In the genomic region with DNA sequence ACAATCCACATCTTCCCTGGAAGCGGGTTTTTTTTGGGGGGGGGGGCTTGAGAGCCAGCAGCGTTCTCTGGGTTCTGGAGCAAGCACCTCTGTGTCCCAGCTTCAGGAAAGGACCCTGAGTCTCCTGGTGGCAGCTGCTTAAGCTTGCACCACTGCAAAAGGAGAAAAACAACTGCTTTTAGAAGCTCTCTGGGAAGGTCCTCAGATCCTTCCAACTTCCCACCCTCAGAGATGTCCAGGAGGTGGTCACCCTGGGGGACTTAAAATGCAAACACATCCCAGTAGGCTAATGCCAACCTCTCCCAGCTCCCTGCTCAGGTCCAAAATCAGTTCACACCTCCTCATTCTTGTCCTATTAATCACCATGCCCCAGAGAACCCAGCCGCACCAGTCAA, we compare ENCODE assay signal across 15 mouse cellular contexts.
A peak's percentile ranks its signal among the peaks of the same experiment; 100 is the strongest.
DNase-seq lines count a peak whose midpoint lies in the region; ATAC-seq and TF ChIP-seq lines count a peak whose summit lies in the region.
"Had no signal": no experiment of that assay in that cellular context is flagged by ENCODE, and none has a peak within 500 bp of the region (broad histone marks: within the 10 kb centered on the region; RNA-seq: fewer than 3 reads in every experiment).

No protein-coding gene starts in this region.

- H3K36me3 ChIP-seq in intestine, embryonic 14.5 days (ENCODE audit: control insufficient read depth, insufficient read depth, low read length): no peaks in the 10 kb centered on the region
- H3K36me3 ChIP-seq in intestine, postnatal 0 days (ENCODE audit: control insufficient read depth, insufficient read depth): no peaks in the 10 kb centered on the region
- H3K36me3 ChIP-seq in neural tube, embryonic 11.5 days (ENCODE audit: control insufficient read depth, insufficient read depth, low read length): no peaks in the 10 kb centered on the region
- H3K36me3 ChIP-seq in limb, embryonic 10.5 days: no peaks in the 10 kb centered on the region
- H3K36me3 ChIP-seq in stomach, embryonic 16.5 days (ENCODE audit: control insufficient read depth, insufficient read depth, low read length): no peaks in the 10 kb centered on the region

- no peak for TF ChIP-seq CTCF in intestine, postnatal 0 days (IDR thresholded peaks at IDR 0.05; ENCODE audit: low read depth)

- no peaks in the 10 kb centered on the region; the same call in 1 of the 2 replicates for H3K27me3 ChIP-seq in intestine, embryonic 14.5 days (replicated peaks; ENCODE audit: control insufficient read depth, insufficient read depth, low read length)
- H3K27me3 ChIP-seq in intestine, postnatal 0 days (replicated peaks; ENCODE audit: control insufficient read depth, insufficient read depth, low read length): no peaks in the 10 kb centered on the region
- no peaks in the 10 kb centered on the region for H3K27me3 ChIP-seq in neural tube, embryonic 11.5 days (ENCODE audit: control insufficient read depth, insufficient read depth, low read length)
- H3K27me3 ChIP-seq in limb, embryonic 10.5 days (ENCODE audit: low read depth, poor library complexity, severe bottlenecking): 0 out of 2 replicates have a peak, but pooled peaks cover 4% of the 10 kb centered on the region
- no peaks in the 10 kb centered on the region for H3K27me3 ChIP-seq in stomach, embryonic 16.5 days (ENCODE audit: control insufficient read depth, insufficient read depth, low read length)

- no peak overlapping the region for H3K4me3 ChIP-seq in intestine, embryonic 14.5 days (ENCODE audit: low read depth, low read length)
- no peak overlapping the region for H3K4me3 ChIP-seq in intestine, postnatal 0 days (ENCODE audit: low read depth, low read length)
- no peak overlapping the region for H3K4me3 ChIP-seq in neural tube, embryonic 11.5 days (ENCODE audit: low read depth, low read length)
- H3K4me3 ChIP-seq in limb, embryonic 10.5 days: peak overlapping the region; percentile 24
- H3K4me3 ChIP-seq in stomach, embryonic 16.5 days (replicated peaks; ENCODE audit: low read length): no peak overlapping the region

- H3K27ac ChIP-seq in intestine, embryonic 14.5 days (ENCODE audit: low read depth): no peak overlapping the region
- no peak overlapping the region for H3K27ac ChIP-seq in intestine, postnatal 0 days (ENCODE audit: low read depth, low read length)
- 0 out of 2 replicates have a peak overlapping the region, but pooled peaks have one; percentile 14 for H3K27ac ChIP-seq in neural tube, embryonic 11.5 days (ENCODE audit: low read depth, low read length)
- H3K27ac ChIP-seq in limb, embryonic 10.5 days: peak overlapping the region; percentile 67
- H3K27ac ChIP-seq in stomach, embryonic 16.5 days (ENCODE audit: low read length): no peak overlapping the region

- H3K9me3 ChIP-seq in intestine, embryonic 14.5 days (ENCODE audit: control insufficient read depth, low read length): no peaks in the 10 kb centered on the region
- H3K9me3 ChIP-seq in intestine, postnatal 0 days (ENCODE audit: control insufficient read depth): no peaks in the 10 kb centered on the region
- no peaks in the 10 kb centered on the region for H3K9me3 ChIP-seq in neural tube, embryonic 11.5 days (ENCODE audit: control insufficient read depth, low read length)
- no peaks in the 10 kb centered on the region for H3K9me3 ChIP-seq in limb, embryonic 10.5 days (replicated peaks)
- no peaks in the 10 kb centered on the region for H3K9me3 ChIP-seq in stomach, embryonic 16.5 days (replicated peaks; ENCODE audit: control insufficient read depth, low read length)

- peak overlapping the region; percentile 25 for H3K4me2 ChIP-seq in intestine, embryonic 14.5 days (ENCODE audit: low read length)
- H3K4me2 ChIP-seq in intestine, postnatal 0 days (replicated peaks; ENCODE audit: low read depth): no peak overlapping the region
- H3K4me2 ChIP-seq in neural tube, embryonic 11.5 days (ENCODE audit: low read depth): no peak overlapping the region
- H3K4me2 ChIP-seq in stomach, embryonic 16.5 days (ENCODE audit: low read depth, low read length): peak overlapping the region; percentile 19; the same call in 1 of the 2 replicates

- no peak for DNase-seq in intestine, embryonic 14.5 days (ENCODE audit: low spot score)
- DNase-seq in neural tube, embryonic 11.5 days (ENCODE audit: low spot score): no peak
- DNase-seq in neural tube, embryonic 10.5 days (ENCODE audit: extremely low spot score, low spot score): no peak
- no peak for DNase-seq in limb, embryonic 10.5 days (ENCODE audit: low spot score)
- no peak for DNase-seq in adipocyte (ENCODE audit: low spot score)
- DNase-seq in gastrocnemius, postnatal 25 days: no peak
- DNase-seq: cerebellum, adult 9-10 months; heart, adult 18-20 months; heart, postnatal 14 days; layer of hippocampus, adult 9-11 months; lung, postnatal 4 days; right cerebral cortex, postnatal 25 days had no signal

- H3K9ac ChIP-seq in intestine, embryonic 14.5 days (ENCODE audit: low read length): no peak overlapping the region
- H3K9ac ChIP-seq in intestine, postnatal 0 days (ENCODE audit: low read depth, low read length): no peak overlapping the region
- H3K9ac ChIP-seq in neural tube, embryonic 11.5 days (ENCODE audit: low read length): no peak overlapping the region
- H3K9ac ChIP-seq in stomach, embryonic 16.5 days (ENCODE audit: low read length): no peak overlapping the region

- ATAC-seq in intestine, embryonic 14.5 days (replicated peaks; ENCODE audit: low FRiP score, low TSS enrichment, low read depth): no peak
- ATAC-seq in intestine, postnatal 0 days: no peak
- no peak for ATAC-seq in neural tube, embryonic 11.5 days (ENCODE audit: insufficient read depth, low FRiP score, low TSS enrichment)
- no peak for ATAC-seq in stomach, embryonic 16.5 days (ENCODE audit: insufficient read depth, low FRiP score)
- ATAC-seq: inflammation-experienced regulatory T-cells, adult 6 months had no signal

- H3K4me1 ChIP-seq in intestine, embryonic 14.5 days (replicated peaks; ENCODE audit: control insufficient read depth, insufficient read depth, low read length): peaks cover 12% of the 10 kb centered on the region
- H3K4me1 ChIP-seq in intestine, postnatal 0 days (replicated peaks; ENCODE audit: control insufficient read depth, insufficient read depth, low read length): no peaks in the 10 kb centered on the region
- peaks cover 8% of the 10 kb centered on the region for H3K4me1 ChIP-seq in neural tube, embryonic 11.5 days (ENCODE audit: control insufficient read depth, insufficient read depth, low read length)
- H3K4me1 ChIP-seq in limb, embryonic 10.5 days: peaks cover 28% of the 10 kb centered on the region
- 0 out of 2 replicates have a peak, but pooled peaks cover 4% of the 10 kb centered on the region for H3K4me1 ChIP-seq in stomach, embryonic 16.5 days (ENCODE audit: control insufficient read depth, insufficient read depth, low read length)

- WGBS in intestine, embryonic 14.5 days: 25% methylated on average over 3 of the region's 3 CpGs
- WGBS in intestine, postnatal 0 days: 27% methylated on average over 3 of the region's 3 CpGs
- WGBS in neural tube, embryonic 11.5 days: 10% methylated on average over 3 of the region's 3 CpGs
- WGBS in limb, embryonic 10.5 days: 3% methylated on average over 3 of the region's 3 CpGs
- WGBS in stomach, embryonic 16.5 days: 14% methylated on average over 3 of the region's 3 CpGs

Comparison
In these comparisons a context has a peak if more than half of its experiments do, and no peak if none do; other contexts are left out.
1. H3K4me2 ChIP-seq: peak in intestine, embryonic 14.5 days (single experiment) and stomach, embryonic 16.5 days (single experiment); none in intestine, postnatal 0 days (single experiment) and neural tube, embryonic 11.5 days (single experiment).
2. H3K27ac ChIP-seq: peak in neural tube, embryonic 11.5 days (single experiment) and limb, embryonic 10.5 days (single experiment); none in intestine, embryonic 14.5 days (single experiment), intestine, postnatal 0 days (single experiment) and stomach, embryonic 16.5 days (single experiment).